Mouse (Mus musculus) right cerebral cortex, postnatal 10 days (tissue): ENCODE results near the gene Cdc26.

Source experiments
- DNase-seq, 2 experiments: peaks; one replicate each; pipeline ENCODE4 v3.0.0; 2021; ENCODE audit warnings: low spot score in 2 of 2

Cdc26 gene

DNA sequence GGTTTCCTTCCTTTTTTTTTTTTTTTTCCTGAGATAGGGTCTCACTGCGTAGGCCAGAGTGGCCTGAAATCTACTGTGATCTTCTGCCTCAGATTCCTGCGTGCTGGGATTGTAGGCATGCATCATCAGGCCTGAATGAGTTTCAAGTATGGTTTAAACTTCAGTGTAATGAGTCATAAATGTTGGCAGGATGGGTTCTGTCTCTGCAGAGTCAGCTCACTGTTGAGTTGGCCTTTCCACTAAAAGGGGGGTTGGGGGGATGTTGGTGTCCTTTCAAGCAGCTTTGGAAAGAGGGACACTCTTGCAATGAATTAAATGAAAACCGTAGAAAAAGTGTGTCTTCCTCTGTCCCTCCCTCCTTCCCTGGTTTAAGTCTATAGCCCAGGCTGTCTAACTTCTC, 9.5 kb downstream of the Cdc26 start:
- DNase-seq, result no peak

DNA sequence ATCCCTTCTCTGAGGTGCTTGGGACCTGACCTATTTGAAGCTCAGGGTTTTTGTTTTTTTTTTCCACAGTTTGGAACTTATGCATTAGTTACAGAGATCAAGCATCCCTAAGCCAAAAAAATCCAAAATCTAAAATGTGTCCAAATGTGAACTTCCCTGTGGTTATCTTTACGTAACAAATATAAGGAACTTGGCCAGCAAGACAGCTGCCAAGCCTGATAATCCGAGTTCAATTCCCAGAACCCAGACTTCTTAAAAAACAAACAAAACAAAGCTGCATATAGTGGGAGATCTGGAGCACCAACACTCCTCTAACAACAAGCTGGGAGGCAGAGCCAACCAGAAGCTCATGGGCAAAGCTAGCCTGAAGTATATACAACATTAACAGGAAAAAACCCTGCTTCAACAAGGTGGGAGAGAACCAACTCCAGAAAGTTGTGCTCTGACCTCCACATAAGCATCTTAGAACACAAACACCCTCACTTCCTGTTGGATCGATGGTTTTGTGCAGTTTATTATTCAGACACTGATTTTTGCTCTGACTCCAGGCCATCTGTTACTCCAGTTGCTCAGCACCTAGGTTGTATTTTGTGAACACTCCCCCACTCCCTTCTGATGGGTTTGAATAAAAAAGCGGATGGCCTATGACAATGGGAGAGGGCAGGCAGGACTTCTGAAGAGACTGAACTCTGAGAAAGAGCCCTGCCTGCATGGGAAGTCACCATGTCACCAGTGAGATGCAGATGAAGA, 10.7 kb downstream of the Cdc26 start:
- DNase-seq, result no peak

DNA sequence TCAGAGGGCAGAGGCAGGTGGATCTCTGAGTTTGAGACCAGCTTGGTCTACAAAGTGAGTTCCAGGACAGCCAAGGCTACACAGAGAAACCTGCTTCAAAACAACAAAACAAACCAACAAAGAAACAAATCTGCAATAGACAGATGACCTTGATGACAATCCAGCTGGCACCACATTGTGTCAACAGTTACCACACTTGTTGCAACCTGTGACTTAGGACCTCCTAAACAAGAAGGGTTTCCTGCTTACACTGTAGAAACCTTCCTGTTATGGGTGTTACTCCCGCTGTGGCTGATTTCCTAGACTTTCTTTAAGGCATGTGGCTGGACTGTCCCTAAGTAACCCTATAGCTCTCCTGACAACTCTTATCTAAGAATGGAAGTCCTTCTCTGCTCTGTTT, 12.6 kb downstream of the Cdc26 start:
- DNase-seq, result no peak

DNA sequence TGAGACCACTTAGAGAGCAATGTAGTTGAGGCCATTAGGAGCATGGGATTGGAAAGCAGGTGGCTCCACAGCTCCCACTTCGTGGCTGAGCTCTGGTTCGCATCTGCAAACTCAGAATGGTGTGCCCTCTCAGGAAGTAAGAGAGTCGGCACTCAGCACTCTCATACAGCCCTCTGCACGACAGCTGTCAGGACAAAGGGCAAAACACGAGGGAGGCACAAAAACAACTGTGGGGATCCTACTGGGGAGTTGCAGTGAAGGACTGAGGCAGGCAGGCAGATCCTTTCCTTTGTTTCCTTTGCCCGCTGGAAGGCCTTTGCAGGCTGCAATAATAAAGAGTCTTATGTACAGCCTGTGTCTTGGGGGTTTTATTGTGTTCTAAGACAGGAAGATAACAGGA, 15.0 kb downstream of the Cdc26 start:
- no peak for DNase-seq

DNA sequence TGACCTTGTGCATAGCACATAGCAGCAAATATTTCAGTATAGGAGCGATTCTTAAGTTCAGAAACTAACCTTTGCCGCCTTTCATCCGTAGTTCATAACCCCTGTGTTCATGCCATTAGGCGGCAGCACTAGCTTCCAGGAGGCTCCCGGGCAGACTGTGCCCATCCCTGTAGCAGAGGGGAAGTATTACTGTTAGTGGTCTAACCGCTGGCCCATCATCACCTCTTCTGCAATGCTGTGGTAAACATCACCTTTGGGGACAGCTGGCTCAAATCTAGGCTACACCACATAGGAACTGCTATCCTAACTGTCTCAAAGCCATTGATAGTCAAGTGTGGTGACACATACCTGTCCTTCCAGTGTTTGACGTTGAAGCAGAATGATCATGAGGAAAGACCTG, 16.6 kb downstream of the Cdc26 start:
- DNase-seq, result no peak

DNA sequence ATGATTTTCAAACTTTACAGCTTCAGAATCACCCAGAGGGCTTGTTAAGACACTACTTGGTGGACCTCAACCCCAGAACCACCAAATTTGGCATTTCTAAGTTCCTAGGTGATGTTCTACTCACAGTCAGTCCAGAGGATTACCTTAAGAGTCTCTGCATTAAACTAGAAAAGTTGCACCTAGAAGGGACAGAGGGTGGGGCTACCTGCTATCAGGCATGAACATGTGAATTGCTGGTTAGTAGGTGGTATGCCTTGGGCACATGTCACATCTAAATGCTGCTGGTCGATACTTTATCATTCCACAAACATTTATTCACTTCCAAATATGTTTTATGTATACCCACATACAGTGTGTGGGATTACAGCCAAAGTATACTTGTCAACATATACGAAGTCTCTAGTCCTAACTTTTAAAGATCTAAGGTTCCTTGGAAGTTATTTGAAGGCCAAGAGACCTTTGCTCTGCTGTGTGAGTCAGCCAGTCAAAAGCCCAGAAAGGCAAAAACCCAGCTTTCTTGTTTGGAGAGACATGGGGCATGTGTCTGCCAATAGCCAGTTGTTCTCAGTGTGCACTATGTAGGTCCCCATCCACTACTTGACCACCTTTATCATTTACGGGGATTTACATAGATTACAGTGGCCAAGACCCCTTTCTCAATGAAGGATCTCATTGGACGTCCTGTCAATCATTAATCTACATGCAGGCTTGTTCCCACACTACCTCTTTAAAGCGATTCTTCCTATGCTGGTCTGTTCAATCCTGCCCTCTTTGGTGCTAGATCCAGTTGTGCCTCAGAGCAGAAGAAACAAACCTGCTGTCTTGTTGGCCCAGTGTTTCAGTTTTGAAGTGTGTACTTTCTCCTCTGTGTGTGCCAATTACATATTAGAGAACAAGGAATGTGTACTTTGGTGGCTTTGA, 18.6 kb downstream of the Cdc26 start:
- no peak for DNase-seq

DNA sequence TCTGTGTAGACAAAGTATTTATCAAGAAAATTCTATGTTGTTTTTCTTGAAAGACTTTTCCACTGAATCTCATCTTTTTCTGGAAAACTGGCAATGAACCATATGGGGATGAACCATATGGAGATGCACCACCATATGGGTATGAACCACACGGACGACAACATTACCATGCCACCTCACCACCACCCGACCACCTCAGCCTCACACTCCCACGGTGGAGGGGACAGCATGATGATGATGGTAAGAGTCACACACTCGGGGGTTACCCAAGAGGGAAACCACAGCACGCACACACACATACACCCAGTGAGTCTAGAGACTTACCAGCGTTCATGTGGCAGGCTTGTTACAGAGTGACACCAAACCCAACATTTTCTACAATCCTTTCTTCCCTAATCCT, 23.0 kb downstream of the Cdc26 start:
- DNase-seq, result no peak

DNA sequence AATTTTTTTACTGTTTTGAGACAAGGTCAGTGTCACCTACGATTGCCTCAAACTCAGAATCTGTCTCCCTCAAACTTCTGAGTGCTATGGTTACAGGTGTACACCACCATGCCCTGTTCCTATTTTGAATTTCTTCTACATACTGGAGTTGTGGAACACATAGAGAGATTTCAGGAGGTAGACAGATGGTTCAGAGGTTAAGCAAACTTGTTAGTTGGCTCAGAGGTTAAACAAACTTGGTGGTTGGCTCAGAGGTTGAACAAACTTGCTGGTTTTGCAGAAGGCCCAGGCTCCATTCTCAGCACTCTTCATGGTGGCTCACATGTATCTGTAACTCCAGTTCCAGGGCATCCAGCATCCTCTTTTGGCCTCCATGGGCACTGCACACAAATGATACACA, 24.3 kb downstream of the Cdc26 start:
- no peak for DNase-seq

DNA sequence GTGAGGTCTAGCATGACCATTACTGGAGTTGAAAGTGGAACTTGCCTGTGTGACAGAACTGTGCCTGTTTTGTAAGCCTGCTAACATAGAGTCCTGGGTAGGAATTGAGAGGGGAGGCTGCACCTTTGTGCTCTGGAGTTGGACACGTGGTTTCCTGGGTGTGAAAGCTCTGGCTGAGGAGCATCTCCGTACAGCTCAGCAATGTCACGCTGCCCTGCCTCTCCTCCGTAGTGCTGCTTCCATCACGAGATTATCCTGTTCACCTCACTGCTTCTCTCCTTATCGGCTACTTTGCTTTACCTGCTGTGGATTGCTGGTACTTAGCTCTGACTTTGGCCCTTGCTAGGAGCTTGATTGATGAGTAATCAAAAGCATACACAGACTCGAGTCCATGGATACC, 24.7 kb downstream of the Cdc26 start:
- no peak for DNase-seq

DNA sequence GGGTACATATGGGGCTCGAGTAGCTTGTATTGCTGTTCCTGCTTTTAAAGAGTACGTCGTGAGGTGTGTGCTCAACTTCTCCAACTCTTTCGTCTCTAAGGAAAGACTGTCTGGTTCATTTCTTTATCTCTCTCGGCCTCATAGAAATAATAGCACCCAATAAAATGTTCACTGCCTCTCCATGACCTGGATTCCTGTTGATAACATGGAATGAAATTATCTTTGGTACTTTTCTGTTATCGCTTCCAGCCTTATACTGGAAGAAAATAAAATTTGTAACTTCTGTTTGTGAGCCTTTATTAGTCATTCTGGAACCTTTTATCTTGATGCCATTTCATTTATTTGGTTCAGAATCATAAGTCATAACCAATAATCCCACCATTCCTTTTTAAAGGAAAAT, 25.2 kb downstream of the Cdc26 start:
- no peak for DNase-seq

DNA sequence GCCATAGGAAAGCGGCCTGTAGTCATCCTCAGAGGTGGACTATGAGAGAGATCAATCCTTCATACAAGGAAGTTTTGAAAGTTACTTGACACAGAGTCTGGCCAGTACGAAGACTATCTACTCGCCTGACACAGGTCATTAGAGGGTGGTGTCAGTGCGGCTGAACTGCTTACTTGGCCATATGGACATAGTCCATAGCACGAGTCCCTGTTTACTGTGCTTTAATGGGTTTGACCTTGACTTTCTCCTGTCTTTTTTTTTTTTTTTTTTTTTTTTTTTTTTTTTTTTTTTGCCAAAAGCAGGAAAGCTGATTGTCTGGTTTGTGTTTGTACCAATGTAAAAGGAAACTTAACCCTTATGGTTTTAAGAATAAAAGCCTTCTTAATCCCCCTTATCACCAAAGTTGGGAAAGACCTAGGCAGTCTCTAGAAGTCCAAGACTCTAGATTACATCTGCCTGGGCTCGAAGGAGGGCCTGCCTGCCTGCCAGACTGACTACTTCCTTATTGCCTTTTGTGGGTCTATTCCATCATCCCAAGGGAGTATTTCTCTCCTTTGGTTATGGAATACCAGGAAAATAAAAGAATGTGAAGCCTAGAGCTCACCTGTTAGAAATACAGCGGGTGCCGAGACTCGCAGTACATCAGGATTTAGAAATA, 28.6 kb downstream of the Cdc26 start:
- DNase-seq, result no peak

DNA sequence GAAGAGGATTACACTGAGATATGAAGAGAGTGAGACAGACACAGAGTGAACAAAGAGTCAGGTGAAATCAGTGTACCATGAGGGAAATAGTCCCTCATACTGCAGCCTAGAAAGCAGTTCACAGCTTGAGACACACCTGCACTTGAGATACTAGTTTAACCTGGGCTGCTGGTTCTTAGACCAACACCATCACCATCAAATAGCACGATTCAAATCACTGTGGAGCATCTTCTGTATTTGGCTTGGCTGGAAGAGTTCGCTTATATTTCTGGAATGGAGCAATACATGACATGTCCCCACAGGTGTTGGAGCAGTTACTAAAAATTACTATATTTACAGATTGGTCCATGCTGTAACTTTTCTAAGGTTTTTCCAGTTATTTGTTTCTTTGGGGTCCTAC, 32.3 kb downstream of the Cdc26 start:
- no peak for DNase-seq

DNA sequence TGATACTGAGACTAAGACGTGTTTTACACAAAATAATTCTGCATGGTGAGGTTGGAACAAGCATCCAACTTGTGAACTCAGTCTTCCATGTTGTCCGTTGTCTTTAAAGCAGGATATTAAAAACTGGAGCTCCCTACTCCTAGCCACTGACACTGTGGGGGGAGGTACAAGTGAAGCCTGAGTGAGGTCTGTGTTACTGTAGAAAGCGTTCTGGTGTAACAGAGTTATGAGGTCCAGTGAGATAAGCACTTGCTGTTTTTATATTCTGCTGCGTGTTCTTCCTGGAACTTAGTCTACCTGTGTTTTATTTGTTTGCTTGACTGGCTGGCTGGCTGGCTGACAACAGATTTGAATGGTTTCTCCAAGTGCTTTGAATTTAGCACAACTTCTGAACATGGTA, 34.1 kb downstream of the Cdc26 start:
- DNase-seq, result no peak

DNA sequence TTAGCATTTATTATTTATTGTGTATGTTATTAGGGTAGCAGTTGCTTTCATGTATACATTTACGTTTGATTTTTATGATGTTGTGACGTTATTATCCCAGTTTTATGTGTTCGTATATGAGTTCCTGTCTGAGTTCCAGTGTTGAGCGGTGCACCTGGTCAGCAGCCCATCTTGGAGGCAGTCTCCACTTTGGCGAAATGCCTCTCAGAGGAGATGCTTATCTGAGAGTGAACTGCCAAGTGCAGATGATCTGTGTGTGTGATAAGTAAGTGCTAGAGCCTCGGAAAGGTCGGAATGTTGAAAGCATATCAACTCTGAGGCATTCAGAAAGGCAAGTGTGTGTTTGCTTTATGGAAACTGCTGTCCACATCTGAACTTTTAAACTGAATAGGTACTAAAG, 34.8 kb downstream of the Cdc26 start:
- DNase-seq, result no peak

DNA sequence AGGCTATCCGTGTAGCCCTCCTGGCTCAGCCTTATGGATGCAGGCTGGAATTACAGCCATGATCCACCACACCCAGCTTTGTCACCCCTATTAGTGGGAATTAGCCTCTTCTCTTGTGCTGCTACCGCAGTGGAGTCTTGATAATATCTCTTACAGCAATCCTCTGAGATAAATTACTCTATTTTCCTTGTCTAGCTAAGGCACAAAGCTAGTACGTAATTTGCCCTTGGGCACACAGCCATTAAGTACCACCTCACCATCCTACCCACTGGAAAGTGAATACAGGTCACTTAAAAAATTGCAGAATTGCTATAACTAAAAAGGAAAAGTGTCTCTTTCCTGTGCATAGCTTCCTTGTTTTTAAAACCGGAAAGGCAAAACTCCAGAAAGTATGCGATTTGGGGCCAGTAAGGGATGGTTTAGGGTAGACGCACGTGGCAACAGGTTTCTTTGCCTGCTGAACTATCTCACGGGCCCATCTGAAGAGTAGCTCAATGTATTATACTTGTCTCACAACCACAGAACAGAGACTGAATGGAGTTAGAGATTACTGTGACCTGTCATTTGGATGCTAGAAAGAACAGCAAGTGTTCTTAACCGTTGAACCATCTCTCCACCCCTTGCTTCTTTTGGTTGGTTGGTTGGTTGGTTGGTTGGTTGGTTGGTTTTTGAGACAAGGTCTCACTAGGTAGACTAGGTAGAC, 35.5 kb downstream of the Cdc26 start:
- DNase-seq, result no peak

DNA sequence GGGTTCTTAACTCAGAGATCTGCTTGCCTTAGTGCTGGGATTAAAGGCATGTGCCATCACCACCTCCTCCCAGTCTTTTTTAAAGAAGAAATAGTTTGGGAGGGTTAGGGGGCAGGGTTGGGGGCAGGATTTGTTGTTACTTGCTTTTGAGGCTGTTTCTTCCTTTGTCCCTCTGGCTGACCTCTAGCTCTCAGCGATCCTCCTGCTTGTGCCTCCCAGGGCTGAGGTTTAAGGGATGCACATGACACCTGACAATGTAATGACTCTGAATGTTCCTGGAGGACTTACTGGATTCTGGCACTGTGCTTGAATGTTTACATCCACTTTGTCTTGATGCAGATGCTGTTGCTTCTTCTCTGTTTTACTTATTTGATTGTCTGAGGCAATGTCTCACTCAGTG, 36.0 kb downstream of the Cdc26 start:
- DNase-seq, result no peak

DNA sequence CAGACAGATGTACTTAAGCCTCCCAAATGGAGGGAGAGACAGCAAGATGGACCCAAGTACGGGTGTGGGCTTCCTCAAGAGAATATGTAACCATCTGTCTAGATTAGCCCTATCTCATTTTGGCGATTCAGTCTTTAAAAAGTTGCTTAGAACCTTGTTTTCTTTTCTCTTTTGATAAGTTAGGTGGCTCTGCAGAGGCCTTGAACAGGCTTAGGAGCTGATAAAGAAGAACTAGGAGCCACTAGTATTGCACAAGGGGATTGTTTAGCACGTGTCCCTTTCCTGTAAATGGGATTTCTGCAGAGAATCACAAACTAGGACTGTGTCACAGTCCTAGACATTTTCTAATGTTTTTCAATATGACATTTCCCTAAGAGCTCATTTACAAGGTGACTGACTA, 39.4 kb downstream of the Cdc26 start:
- DNase-seq, result no peak

DNA sequence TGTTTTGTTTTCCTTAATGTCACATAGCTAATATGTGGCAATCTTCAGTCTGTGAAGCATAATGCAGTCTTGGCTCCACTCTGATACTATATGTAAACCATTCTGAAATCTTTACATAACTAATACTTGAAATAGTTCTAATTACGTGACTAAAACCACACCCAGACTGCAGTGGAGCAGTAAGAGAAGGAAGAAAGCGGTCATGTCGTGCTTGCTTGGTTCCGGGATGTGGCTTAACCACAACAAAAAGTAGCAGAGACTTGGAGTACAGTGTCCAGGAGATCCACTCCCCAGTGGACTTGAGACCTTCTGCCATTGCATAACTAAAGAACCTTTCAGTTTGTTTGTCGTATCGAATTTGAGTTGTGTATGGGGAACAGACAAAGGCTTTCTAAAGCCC, 40.9 kb downstream of the Cdc26 start:
- no peak for DNase-seq

DNA sequence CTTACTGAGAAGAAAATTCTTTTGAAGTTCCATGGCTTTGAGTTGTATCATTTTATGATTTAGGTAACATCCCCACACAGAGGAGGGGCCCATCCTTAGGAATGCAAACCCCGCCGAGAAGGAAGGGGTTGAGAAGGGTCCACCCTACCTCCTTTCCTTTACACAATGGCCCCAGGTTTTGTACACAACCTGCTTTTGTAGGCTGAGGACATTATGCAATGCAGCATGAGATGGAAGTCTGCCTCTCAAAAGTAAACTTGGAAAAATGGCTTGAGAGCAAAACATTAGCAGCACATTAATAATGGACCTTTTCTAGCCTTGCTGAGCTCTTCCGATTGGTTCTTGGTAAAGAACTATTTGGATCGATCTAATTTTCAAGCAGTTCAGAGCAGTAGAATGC, 42.2 kb downstream of the Cdc26 start:
- DNase-seq, result no peak

DNA sequence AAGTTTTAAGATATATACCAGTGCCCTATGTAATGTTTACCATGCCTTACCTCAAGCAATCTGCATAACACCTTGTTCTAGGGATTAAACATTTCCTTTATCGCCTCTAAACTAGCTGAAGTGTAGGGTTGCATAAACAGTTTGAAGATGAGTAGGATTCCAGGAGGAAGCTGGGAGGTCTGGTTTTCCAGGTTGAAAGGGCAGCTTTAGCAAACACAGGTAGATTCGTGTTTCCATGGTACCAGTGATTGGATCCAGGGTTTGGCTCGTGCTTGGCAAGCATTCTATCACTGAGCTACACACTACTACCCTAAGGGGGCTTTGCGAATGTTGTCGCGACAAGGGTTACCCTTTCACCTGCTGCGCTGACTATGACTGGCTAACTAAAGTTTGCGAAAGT, 44.1 kb downstream of the Cdc26 start:
- no peak for DNase-seq

DNA sequence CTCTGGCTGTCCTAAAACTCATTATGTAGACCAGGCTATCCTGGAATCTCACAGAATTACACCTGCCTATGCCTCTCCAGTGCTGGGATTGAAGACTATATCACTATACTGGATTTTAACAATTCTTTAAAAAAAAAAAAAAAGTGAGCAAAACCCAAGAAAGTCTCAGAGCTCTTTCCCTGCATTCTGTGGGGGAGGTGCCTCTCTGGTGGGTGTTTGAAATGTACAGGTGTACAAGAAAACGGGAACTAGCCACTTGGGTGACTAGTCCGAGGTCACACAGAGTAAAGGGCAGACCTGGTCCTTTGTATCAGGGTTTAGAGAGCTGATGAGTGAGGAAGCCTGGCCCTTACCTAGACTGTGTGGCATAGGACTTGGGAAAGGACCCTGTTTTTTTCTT, 46.0 kb downstream of the Cdc26 start:
- no peak for DNase-seq

DNA sequence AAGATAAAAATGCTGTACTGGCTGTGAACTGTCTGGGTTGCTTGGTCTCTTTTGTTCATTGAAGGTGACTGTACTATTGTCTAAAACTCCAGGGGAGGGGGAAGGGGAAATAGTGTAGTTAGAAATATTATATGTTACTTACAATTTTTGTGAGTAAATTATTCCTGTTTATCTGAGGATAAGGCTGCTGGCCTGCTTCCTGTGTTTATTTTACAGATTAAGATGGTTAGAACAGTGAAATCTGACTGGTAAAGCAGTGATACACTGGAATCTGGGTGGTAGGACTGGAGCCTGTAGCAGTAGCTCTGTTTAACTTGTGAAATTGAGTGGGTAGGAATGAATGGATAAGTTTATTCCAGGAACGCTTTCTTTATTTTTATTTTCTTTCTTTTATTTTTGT, 46.4 kb downstream of the Cdc26 start:
- DNase-seq, result no peak
